Mouse (Mus musculus) E14TG2a.4 (cell line): ENCODE results near the gene Adamts6.

Experiments
- H3K27me3 ChIP-seq: 2 replicates; pipeline ENCODE4 v1.6.1; 2014; ENCODE audit warnings: low read length, control low read depth; ENCODE audit not compliant: insufficient read depth
- H3K36me3 ChIP-seq: 2 replicates; pipeline ENCODE4 v1.6.1; 2014; ENCODE audit warnings: low read length, control low read depth; ENCODE audit not compliant: insufficient read depth
- H3K4me1 ChIP-seq: replicated peaks from 2 replicates; pipeline ENCODE4 v1.6.1; 2014; ENCODE audit warnings: low read depth, low read length, control low read depth
- H3K4me3 ChIP-seq: replicated peaks from 2 replicates; pipeline ENCODE4 v1.5.1; 2014; ENCODE audit warnings: mild to moderate bottlenecking, low read length
- H3K9me3 ChIP-seq: 2 replicates; pipeline ENCODE4 v1.6.1; 2014; ENCODE audit warnings: low read length, control low read depth
- CTCF ChIP-seq: conservative IDR thresholded peaks from 2 replicates; pipeline ENCODE4 v1.5.1; 2014; ENCODE audit warnings: low read length
- NANOG ChIP-seq: IDR thresholded peaks from 2 replicates; pipeline ENCODE4 v1.6.1; 2014; ENCODE audit warnings: borderline replicate concordance, low read length, mixed read lengths
- POU5F1 ChIP-seq: IDR thresholded peaks from 2 replicates; pipeline ENCODE4 v1.6.1; 2014; ENCODE audit warnings: low read length, borderline replicate concordance

The Adamts6 gene

GRCm38 (mm10) chr13:104287366-104288225, at the start of gene Adamts6:
Adamts6 (plus strand) TSS chr13:104287835.
- Histone ChIP-seq H3K36me3 (no peaks in the 10 kb centered on the region), H3K4me1 (peaks cover 9% of the 10 kb centered on the region), H3K27me3 (no peaks in the 10 kb centered on the region), H3K9me3 (peaks cover 16% of the 10 kb centered on the region; the same call in 1 of the 2 replicates), H3K4me3 (0 out of 2 replicates have a peak within 1 kb of the TSS, but pooled peaks have one; percentile 14)
- TF ChIP-seq POU5F1 = no peak
- no peak for TF ChIP-seq CTCF
- no peak for TF ChIP-seq NANOG

GRCm38 (mm10) chr13:104258997-104259396, 28.6 kb upstream of the Adamts6 start:
- Histone ChIP-seq H3K4me1 (no peaks in the 10 kb centered on the region), H3K27me3 (no peaks in the 10 kb centered on the region), H3K36me3 (no peaks in the 10 kb centered on the region), H3K4me3 (no peak overlapping the region), H3K9me3 (peaks cover 50% of the 10 kb centered on the region)
- no peak for TF ChIP-seq POU5F1
- TF ChIP-seq NANOG = no peak

GRCm38 (mm10) chr13:104285031-104285431, 2.6 kb upstream of the Adamts6 start:
- Histone ChIP-seq H3K4me3 (no peak overlapping the region), H3K27me3 (no peaks in the 10 kb centered on the region), H3K36me3 (no peaks in the 10 kb centered on the region), H3K4me1 (peaks cover 9% of the 10 kb centered on the region), H3K9me3 (peaks cover 26% of the 10 kb centered on the region)
- TF ChIP-seq POU5F1 = no peak
- TF ChIP-seq NANOG = no peak
- no peak for TF ChIP-seq CTCF

GRCm38 (mm10) chr13:104285737-104286311, 1.8 kb upstream of the Adamts6 start:
- Histone ChIP-seq H3K4me3 (no peak overlapping the region), H3K36me3 (no peaks in the 10 kb centered on the region), H3K9me3 (peaks cover 26% of the 10 kb centered on the region), H3K4me1 (peaks cover 9% of the 10 kb centered on the region), H3K27me3 (no peaks in the 10 kb centered on the region)
- TF ChIP-seq NANOG = no peak
- TF ChIP-seq CTCF = no peak
- TF ChIP-seq POU5F1 = no peak

GRCm38 (mm10) chr13:104286336-104286735, 1.3 kb upstream of the Adamts6 start:
- peaks cover 25% of the 10 kb centered on the region for H3K9me3 ChIP-seq
- peaks cover 9% of the 10 kb centered on the region for H3K4me1 ChIP-seq
- no peaks in the 10 kb centered on the region for H3K36me3 ChIP-seq
- TF ChIP-seq CTCF = no peak
- no peak for TF ChIP-seq NANOG
- TF ChIP-seq POU5F1 = no peak
- H3K27me3 ChIP-seq = no peaks in the 10 kb centered on the region
- H3K4me3 ChIP-seq = no peak overlapping the region

GRCm38 (mm10) chr13:104286897-104287309, 732 bp upstream of the Adamts6 start:
- H3K9me3 ChIP-seq = peaks cover 19% of the 10 kb centered on the region
- TF ChIP-seq CTCF = no peak
- TF ChIP-seq POU5F1 = no peak
- no peak for TF ChIP-seq NANOG
- H3K4me1 ChIP-seq = peaks cover 9% of the 10 kb centered on the region
- H3K36me3 ChIP-seq = no peaks in the 10 kb centered on the region
- H3K4me3 ChIP-seq = 0 out of 2 replicates have a peak overlapping the region, but pooled peaks have one; percentile 14
- no peaks in the 10 kb centered on the region for H3K27me3 ChIP-seq

GRCm38 (mm10) chr13:104288226-104288859, 708 bp downstream of the Adamts6 start:
- Histone ChIP-seq H3K4me1 (peaks cover 9% of the 10 kb centered on the region), H3K4me3 (no peak overlapping the region), H3K36me3 (no peaks in the 10 kb centered on the region), H3K9me3 (peaks cover 14% of the 10 kb centered on the region; the same call in 1 of the 2 replicates), H3K27me3 (no peaks in the 10 kb centered on the region)
- TF ChIP-seq NANOG (no peak), CTCF (no peak), POU5F1 (no peak)

- H3K36me3 ChIP-seq = no peaks in the 10 kb centered on the region
- peaks cover 14% of the 10 kb centered on the region; the same call in 1 of the 2 replicates for H3K9me3 ChIP-seq
- TF ChIP-seq CTCF = no peak
- TF ChIP-seq NANOG = no peak
- no peak for TF ChIP-seq POU5F1
- no peak overlapping the region for H3K4me3 ChIP-seq
- no peaks in the 10 kb centered on the region for H3K27me3 ChIP-seq
- peaks cover 9% of the 10 kb centered on the region for H3K4me1 ChIP-seq
These were observed 1.5 kb downstream of the Adamts6 start for GRCm38 (mm10) chr13:104289176-104289575.
